Mouse (Mus musculus): ENCODE measurements around the gene Rcor2. TPM values are rescaled to one million over a fixed set of nuclear protein-coding genes. Genes with fewer than 3 reads are reported as not detected.

Gene Rcor2
- polyA plus RNA-seq, 1 experiment from 2014 or later: 36.6 TPM

DNA sequence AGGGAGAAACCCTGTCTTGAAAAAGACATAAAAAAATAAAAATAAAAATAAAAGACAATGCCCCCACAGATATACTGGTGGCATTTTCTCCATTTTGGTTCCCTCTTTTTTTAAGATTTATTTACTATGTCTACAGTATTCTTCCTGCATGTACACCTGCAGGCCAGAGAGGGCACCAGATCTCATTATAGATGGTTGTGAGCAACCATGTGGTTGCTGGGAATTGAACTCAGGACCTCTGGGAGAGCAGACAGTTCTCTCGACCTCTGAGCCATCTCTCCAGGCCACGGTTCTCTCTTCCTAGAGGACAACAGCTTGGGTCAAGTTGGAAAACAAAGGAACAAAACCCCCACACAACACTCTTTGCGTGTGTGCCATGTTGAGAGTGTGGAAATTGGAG, 5.2 kb upstream of the Rcor2 start:
- DNase-seq (ENCODE audit: low spot score) (no peak), ATAC-seq (no peak)
- H3K9ac ChIP-seq (ENCODE audit: low read length): no peak overlapping the region
- H3K9me3 ChIP-seq (replicated peaks; ENCODE audit: control insufficient read depth, low read length): no peaks in the 10 kb centered on the region
- H3K27me3 ChIP-seq (replicated peaks; ENCODE audit: control insufficient read depth, insufficient read depth, low read length): no peaks in the 10 kb centered on the region
- no peak overlapping the region for H3K4me2 ChIP-seq (ENCODE audit: low read length)
- 94% methylated on average over 3 of the region's 3 CpGs for WGBS
- peaks cover 27% of the 10 kb centered on the region for H3K4me1 ChIP-seq (ENCODE audit: control insufficient read depth, insufficient read depth, low read length)
- no peaks in the 10 kb centered on the region for H3K36me3 ChIP-seq (ENCODE audit: control insufficient read depth, insufficient read depth, low read length)
- H3K27ac ChIP-seq (ENCODE audit: low read depth, low read length): no peak overlapping the region
- no peak overlapping the region for H3K4me3 ChIP-seq (ENCODE audit: low read depth, low read length)

DNA sequence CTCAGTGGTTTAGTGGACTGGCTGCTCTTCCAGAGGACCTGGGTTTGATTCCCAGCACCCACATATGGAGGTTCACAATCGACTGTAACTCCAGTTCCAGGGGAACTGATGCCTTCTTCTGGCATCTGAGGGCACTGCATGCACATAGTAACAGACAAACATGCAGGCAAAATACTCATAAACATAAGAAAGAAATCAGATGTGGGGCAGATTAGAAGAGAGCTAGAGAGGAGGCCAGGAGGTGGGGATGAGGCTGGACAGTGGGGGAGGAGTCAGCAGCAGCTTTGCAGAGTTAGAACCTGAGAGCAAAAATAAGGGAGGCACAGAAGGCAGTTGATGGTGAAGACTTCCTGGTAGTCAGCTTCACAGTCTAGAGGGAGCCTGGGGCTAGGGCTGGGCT, 4.5 kb upstream of the Rcor2 start:
- H3K36me3 ChIP-seq (ENCODE audit: control insufficient read depth, insufficient read depth, low read length): no peaks in the 10 kb centered on the region
- no peak overlapping the region for H3K4me3 ChIP-seq (ENCODE audit: low read depth, low read length)
- no peak for ATAC-seq
- no peaks in the 10 kb centered on the region for H3K9me3 ChIP-seq (replicated peaks; ENCODE audit: control insufficient read depth, low read length)
- no peak overlapping the region for H3K27ac ChIP-seq (ENCODE audit: low read depth, low read length)
- 87% methylated on average over 1 of the region's 1 CpGs for whole genome bisulfite sequencing
- H3K27me3 ChIP-seq (replicated peaks; ENCODE audit: control insufficient read depth, insufficient read depth, low read length): no peaks in the 10 kb centered on the region
- no peak overlapping the region for H3K9ac ChIP-seq (ENCODE audit: low read length)
- H3K4me2 ChIP-seq (ENCODE audit: low read length): no peak overlapping the region
- DNase-seq (ENCODE audit: low spot score): no peak
- peaks cover 31% of the 10 kb centered on the region for H3K4me1 ChIP-seq (ENCODE audit: control insufficient read depth, insufficient read depth, low read length)

DNA sequence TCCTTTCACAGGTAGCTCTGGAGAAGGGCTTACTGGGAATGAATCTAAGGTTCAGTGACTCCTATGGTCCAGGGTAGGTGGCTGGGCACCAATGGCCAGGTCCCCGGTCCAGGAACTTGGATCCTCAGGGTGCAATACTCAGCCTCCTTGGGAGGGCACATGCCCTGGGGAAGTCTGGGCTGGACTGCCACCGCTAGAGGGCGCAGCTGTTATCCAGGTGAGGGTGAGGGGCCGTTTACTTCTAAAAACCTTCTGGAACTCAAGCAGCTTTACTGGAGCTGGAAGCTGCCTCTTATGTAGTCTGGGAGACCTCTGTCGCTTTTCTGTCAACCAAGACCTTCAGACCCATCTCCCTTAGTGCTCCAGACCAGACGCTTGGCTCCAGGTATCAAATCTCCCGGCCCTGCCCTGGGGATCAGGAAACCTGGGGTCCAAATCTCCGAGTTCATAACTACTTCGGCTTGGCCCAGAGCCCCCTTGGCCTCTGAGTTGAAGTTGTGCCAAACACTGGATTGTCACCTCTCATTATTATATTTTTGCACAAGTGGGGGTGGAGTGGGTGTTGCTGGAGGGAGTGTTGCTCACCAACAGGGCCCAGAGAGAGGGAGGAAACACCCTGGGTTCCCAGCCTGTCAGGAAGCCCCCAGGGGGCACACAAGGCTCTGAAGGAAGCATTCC, 2.9 kb upstream of the Rcor2 start:
- Histone ChIP-seq H3K27ac (ENCODE audit: low read depth, low read length) (peak overlapping the region; percentile 100), H3K4me3 (ENCODE audit: low read depth, low read length) (no peak overlapping the region), H3K4me2 (ENCODE audit: low read length) (0 out of 2 replicates have a peak overlapping the region, but pooled peaks have one; percentile 18), H3K36me3 (ENCODE audit: control insufficient read depth, insufficient read depth, low read length) (no peaks in the 10 kb centered on the region), H3K9me3 (replicated peaks; ENCODE audit: control insufficient read depth, low read length) (no peaks in the 10 kb centered on the region), H3K4me1 (ENCODE audit: control insufficient read depth, insufficient read depth, low read length) (peaks cover 35% of the 10 kb centered on the region), H3K27me3 (replicated peaks; ENCODE audit: control insufficient read depth, insufficient read depth, low read length) (no peaks in the 10 kb centered on the region), H3K9ac (ENCODE audit: low read length) (peak overlapping the region; percentile 10; the same call in 1 of the 2 replicates)
- 10% methylated on average over 9 of the region's 9 CpGs for WGBS
- no peak for ATAC-seq
- DNase-seq (ENCODE audit: low spot score): peak; percentile 82

DNA sequence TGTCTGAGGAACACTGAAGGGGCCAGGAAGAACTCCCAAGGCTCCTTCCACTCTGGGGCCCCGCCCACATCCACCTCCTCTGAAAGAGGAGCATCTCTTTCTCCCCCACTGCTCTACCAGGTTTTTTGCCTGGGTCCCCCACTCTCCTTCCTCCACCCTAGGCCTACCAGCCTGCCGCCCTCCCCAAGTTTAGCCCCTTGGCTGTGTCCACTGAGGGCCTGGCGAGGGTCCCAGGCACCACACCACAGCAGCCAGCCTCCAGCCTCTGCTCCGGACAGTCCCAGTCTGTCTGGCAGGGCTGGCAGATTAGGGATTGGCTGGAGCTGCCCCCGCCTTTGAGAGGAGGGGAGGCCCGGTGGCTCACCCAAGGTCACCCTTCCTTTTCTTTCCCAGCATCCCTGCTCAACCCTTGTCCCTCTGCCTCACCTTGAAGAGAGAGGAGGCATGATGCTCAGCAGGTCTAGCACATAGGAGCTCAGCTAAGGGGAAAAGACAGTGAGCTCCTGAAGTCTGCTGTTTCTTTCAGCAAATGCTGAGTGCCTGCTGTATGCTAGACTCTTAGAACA, 2.3 kb upstream of the Rcor2 start:
- Histone ChIP-seq H3K36me3 (ENCODE audit: control insufficient read depth, insufficient read depth, low read length) (no peaks in the 10 kb centered on the region), H3K4me2 (ENCODE audit: low read length) (0 out of 2 replicates have a peak overlapping the region, but pooled peaks have one; percentile 18), H3K9ac (ENCODE audit: low read length) (peak overlapping the region; percentile 6), H3K4me1 (ENCODE audit: control insufficient read depth, insufficient read depth, low read length) (peaks cover 36% of the 10 kb centered on the region), H3K27me3 (replicated peaks; ENCODE audit: control insufficient read depth, insufficient read depth, low read length) (no peaks in the 10 kb centered on the region), H3K27ac (ENCODE audit: low read depth, low read length) (peak overlapping the region; percentile 100), H3K9me3 (replicated peaks; ENCODE audit: control insufficient read depth, low read length) (no peaks in the 10 kb centered on the region), H3K4me3 (ENCODE audit: low read depth, low read length) (no peak overlapping the region)
- 10% methylated on average over 6 of the region's 6 CpGs for WGBS
- peak; percentile 45 for DNase-seq (ENCODE audit: low spot score)
- ATAC-seq: no peak

DNA sequence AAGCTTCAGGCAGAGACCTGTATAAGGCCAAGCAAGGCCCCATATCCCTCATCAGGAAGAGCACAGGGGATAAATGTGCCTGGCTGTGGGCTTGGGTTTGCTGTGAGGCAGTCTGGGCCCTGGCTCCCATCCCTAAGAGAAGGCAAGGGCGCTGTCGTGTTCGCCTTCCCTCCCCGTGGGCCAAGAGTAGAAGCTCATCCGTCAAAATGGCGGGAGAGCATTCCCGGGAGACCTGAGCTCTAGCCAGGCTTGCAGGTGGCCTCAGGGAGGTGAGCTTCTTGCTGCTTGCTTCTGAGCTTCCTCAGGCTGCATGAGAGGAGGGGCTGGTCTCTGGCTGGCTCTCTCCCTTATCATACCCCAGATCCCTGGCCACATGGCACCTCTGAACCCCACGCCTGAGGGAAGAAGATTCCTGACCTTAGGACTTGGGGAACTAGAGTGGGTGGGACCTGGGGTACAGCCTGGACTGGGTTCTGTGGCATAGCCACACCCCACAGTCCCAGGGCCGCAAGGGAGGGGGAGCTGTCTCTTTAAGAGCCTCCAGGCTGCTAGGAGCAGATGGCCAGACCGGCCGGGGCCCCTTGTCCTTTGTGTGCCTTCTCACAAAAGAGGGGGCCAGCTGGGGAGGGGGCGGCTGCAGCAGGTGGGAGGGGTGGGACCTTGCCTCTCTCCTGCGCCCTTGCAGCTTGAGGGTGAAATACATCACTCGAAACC, 1.5 kb upstream of the Rcor2 start:
- Histone ChIP-seq H3K4me3 (ENCODE audit: low read depth, low read length) (no peak overlapping the region), H3K27ac (ENCODE audit: low read depth, low read length) (peak overlapping the region; percentile 100), H3K4me2 (ENCODE audit: low read length) (peak overlapping the region; percentile 88), H3K27me3 (replicated peaks; ENCODE audit: control insufficient read depth, insufficient read depth, low read length) (no peaks in the 10 kb centered on the region), H3K4me1 (ENCODE audit: control insufficient read depth, insufficient read depth, low read length) (peaks cover 44% of the 10 kb centered on the region), H3K9me3 (replicated peaks; ENCODE audit: control insufficient read depth, low read length) (no peaks in the 10 kb centered on the region), H3K36me3 (ENCODE audit: control insufficient read depth, insufficient read depth, low read length) (peaks cover 4% of the 10 kb centered on the region), H3K9ac (ENCODE audit: low read length) (peak overlapping the region; percentile 6; the same call in 1 of the 2 replicates)
- WGBS: 7% methylated on average over 14 of the region's 14 CpGs
- ATAC-seq (peak; percentile 29), DNase-seq (ENCODE audit: low spot score) (peak; percentile 84)

DNA sequence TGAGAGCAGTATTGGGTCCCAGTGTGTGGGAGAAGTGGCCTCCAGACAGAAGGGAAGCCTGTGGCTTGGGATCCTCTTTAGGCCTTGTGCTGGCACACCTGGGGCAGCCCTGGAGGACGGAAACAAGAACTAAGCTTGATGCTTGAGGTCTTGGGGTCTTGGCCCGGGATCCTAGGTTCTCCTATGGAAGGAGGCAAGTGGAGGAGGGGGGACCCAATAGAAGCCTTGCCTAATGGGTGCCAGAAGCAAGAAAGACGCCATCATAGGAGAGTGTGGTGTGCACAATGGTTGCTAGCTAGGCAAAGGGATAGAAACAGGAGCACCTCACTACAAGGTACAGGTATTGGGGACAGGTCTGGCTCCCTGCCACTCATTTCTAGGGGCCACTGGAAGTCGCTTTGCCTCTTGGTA, 699 bp upstream of the Rcor2 start:
- Histone ChIP-seq H3K27me3 (replicated peaks; ENCODE audit: control insufficient read depth, insufficient read depth, low read length) (no peaks in the 10 kb centered on the region), H3K4me2 (ENCODE audit: low read length) (peak overlapping the region; percentile 88), H3K27ac (ENCODE audit: low read depth, low read length) (peak overlapping the region; percentile 100), H3K9ac (ENCODE audit: low read length) (peak overlapping the region; percentile 65), H3K4me1 (ENCODE audit: control insufficient read depth, insufficient read depth, low read length) (peaks cover 50% of the 10 kb centered on the region), H3K4me3 (ENCODE audit: low read depth, low read length) (no peak overlapping the region), H3K36me3 (ENCODE audit: control insufficient read depth, insufficient read depth, low read length) (peaks cover 12% of the 10 kb centered on the region), H3K9me3 (replicated peaks; ENCODE audit: control insufficient read depth, low read length) (no peaks in the 10 kb centered on the region)
- ATAC-seq (no peak), DNase-seq (ENCODE audit: low spot score) (peak; percentile 40)
- WGBS: 14% methylated on average over 4 of the region's 4 CpGs

DNA sequence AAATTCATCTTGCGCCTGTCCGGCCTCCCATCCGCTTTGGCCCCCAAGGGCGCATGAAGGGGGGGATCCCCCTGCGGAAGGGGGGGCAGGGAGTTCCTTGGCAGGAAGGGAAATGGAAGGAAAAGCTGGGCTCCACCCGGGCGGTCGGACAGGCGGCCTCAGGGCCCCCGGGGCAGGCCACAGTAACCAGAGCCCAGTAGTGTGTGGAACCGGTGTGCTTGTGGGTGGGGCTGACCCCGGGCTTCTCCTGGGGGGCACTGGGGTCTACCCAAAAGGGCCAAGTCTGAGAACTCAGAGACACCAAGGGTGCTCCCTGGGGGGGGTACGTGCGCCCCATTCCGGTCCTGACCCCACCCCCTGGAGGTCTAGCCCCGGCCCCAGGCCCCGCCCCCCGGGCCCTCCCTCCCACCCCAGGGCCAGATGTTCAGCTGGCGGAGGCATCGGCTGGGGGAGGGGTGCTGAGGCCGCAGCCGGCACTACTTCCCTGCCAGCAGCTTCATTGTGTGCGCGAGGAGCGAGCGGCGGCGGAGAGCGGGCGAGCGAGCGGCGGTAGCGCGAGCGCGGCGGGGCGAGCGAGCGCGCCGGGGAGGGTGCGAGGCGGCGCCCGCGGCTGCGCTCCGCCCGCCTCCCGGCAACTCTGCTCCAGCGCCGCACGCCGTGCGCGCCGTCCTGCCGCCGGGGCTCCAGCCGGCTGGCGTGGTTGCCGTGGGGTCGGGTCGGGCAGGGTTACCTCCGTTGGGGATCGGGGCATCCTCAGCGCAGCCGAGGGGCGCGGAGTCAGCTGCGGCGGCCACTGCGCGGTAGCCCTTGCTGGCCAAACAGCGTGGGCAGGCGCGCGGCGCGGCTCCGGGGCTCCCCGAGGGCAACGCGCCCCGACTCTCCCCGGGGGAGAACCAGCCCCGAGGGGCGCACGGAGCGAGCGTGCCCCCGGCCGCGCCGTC, 926 bp downstream of the Rcor2 start:
- WGBS: under 1% methylated on average over 81 of the region's 97 CpGs
- H3K4me1 ChIP-seq (ENCODE audit: control insufficient read depth, insufficient read depth, low read length): peaks cover 54% of the 10 kb centered on the region

DNA sequence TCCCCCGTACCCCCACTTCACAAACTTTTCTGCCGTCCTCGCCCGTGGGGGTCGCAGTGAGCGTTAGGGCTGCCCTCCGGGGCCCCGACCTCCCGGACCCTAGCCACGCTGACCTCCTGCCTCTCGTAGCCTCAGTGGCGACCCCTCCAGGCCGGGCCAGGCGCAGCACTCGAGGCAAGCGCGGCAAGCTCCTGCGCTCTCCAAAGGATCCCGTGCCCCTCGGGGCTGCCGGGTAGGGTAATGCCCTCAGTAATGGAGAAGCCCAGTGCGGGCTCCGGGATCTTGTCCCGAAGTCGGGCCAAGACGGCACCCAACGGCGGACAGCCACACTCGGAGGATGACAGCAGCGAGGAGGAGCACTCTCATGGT, 1.6 kb downstream of the Rcor2 start:
- Histone ChIP-seq H3K27ac (ENCODE audit: low read depth, low read length) (peak overlapping the region; percentile 100), H3K36me3 (ENCODE audit: control insufficient read depth, insufficient read depth, low read length) (peaks cover 35% of the 10 kb centered on the region), H3K4me2 (ENCODE audit: low read length) (peak overlapping the region; percentile 88), H3K4me3 (ENCODE audit: low read depth, low read length) (peak overlapping the region; percentile 94), H3K9ac (ENCODE audit: low read length) (peak overlapping the region; percentile 99), H3K27me3 (replicated peaks; ENCODE audit: control insufficient read depth, insufficient read depth, low read length) (no peaks in the 10 kb centered on the region), H3K4me1 (ENCODE audit: control insufficient read depth, insufficient read depth, low read length) (peaks cover 54% of the 10 kb centered on the region), H3K9me3 (replicated peaks; ENCODE audit: control insufficient read depth, low read length) (no peaks in the 10 kb centered on the region)
- peak; percentile 15 for ATAC-seq
- WGBS: 0% methylated on average over 30 of the region's 30 CpGs
- DNase-seq (ENCODE audit: low spot score): peak; percentile 75

More for the DNA sequence above, 926 bp downstream of the Rcor2 start:
- Histone ChIP-seq H3K9ac (ENCODE audit: low read length) (peak overlapping the region; percentile 99), H3K4me3 (ENCODE audit: low read depth, low read length) (peak overlapping the region; percentile 94), H3K27ac (ENCODE audit: low read depth, low read length) (peak overlapping the region; percentile 100), H3K9me3 (replicated peaks; ENCODE audit: control insufficient read depth, low read length) (no peaks in the 10 kb centered on the region), H3K27me3 (replicated peaks; ENCODE audit: control insufficient read depth, insufficient read depth, low read length) (no peaks in the 10 kb centered on the region), H3K4me2 (ENCODE audit: low read length) (peak overlapping the region; percentile 88), H3K36me3 (ENCODE audit: control insufficient read depth, insufficient read depth, low read length) (peaks cover 28% of the 10 kb centered on the region)
- DNase-seq (ENCODE audit: low spot score) (peak; percentile 94), ATAC-seq (peak; percentile 53)
